Mouse (Mus musculus): ENCODE data around the gene Rfc5. TPM values are rescaled to one million over a fixed set of nuclear protein-coding genes. Genes with fewer than 3 reads are reported as not detected.
"Not testable (repeated sequence)": the region's sequence is repeated elsewhere in the genome, so short reads cannot be mapped to it uniquely, and the experiment has no call there.

Rfc5 gene
- polyA plus RNA-seq, 1 experiment from 2014 or later, result 24.8 TPM

DNA sequence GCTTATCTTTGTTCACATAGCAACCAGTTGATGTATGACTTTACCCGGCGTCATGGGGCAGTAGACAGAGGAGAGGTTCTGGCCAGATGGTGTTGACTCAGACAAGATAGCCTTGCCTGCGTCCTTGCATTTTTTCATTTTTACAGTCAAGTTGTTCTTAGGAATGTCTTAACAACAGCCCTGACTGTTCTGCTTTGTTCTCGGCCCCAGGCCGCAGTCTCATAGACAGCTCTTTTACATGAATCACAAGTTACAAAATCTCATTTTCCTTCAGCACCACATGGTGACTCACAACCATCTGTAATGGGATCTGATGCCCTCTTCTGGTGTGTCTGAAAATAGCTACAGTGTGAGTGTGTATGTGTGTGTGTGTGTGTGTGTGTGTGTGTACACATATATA, 44.4 kb downstream of the Rfc5 start:
- H3K27ac ChIP-seq (replicated peaks); H3K4me1 ChIP-seq; ATAC-seq (ENCODE audit: low FRiP score); H3K27me3 ChIP-seq (replicated peaks); H3K9ac ChIP-seq (replicated peaks); H3K9me3 ChIP-seq (replicated peaks); H3K4me2 ChIP-seq; H3K36me3 ChIP-seq; H3K4me3 ChIP-seq (replicated peaks): not testable (repeated sequence)
- 85% methylated on average over 5 of the region's 5 CpGs for WGBS

GRCm38 (mm10) chr5:117341896-117342295, 47.0 kb downstream of the Rfc5 start:
- Histone ChIP-seq H3K27ac (replicated peaks) (no peak overlapping the region), H3K4me1 (no peaks in the 10 kb centered on the region), H3K9ac (replicated peaks) (no peak overlapping the region), H3K36me3 (no peaks in the 10 kb centered on the region; the same call in 1 of the 2 replicates), H3K9me3 (replicated peaks) (no peaks in the 10 kb centered on the region), H3K4me3 (replicated peaks) (no peak overlapping the region), H3K27me3 (replicated peaks) (no peaks in the 10 kb centered on the region), H3K4me2 (no peak overlapping the region)
- WGBS, result 80% methylated on average over 6 of the region's 6 CpGs
- ATAC-seq (ENCODE audit: low FRiP score), result no peak

DNA sequence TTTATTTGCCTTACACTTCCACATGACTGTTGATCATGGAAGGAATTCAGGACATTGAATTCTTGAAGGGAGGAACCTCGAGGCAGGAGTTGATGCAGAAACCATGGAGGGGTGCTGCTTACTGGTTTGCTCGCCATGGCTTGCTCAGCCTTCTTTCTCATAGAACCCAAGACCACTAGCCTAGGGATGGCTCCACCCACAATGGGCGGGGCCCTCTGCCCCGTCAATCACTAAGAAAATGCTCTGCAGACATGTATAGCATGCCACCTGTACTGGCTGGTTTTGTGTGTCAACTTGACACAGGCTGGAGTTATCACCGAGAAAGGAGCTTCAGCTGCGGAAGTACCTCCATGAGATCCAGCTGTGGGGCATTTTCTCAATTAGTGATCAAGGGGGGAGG, 48.8 kb downstream of the Rfc5 start:
- ATAC-seq (ENCODE audit: low FRiP score), result no peak
- WGBS, result 84% methylated on average over 6 of the region's 6 CpGs
- H3K9ac ChIP-seq (replicated peaks), result no peak overlapping the region
- H3K27ac ChIP-seq (replicated peaks), result no peak overlapping the region
- no peaks in the 10 kb centered on the region; the same call in 1 of the 2 replicates for H3K36me3 ChIP-seq
- H3K9me3 ChIP-seq (replicated peaks), result no peaks in the 10 kb centered on the region
- no peak overlapping the region for H3K4me2 ChIP-seq
- H3K4me1 ChIP-seq, result no peaks in the 10 kb centered on the region
- H3K27me3 ChIP-seq (replicated peaks), result no peaks in the 10 kb centered on the region
- H3K4me3 ChIP-seq (replicated peaks), result no peak overlapping the region

DNA sequence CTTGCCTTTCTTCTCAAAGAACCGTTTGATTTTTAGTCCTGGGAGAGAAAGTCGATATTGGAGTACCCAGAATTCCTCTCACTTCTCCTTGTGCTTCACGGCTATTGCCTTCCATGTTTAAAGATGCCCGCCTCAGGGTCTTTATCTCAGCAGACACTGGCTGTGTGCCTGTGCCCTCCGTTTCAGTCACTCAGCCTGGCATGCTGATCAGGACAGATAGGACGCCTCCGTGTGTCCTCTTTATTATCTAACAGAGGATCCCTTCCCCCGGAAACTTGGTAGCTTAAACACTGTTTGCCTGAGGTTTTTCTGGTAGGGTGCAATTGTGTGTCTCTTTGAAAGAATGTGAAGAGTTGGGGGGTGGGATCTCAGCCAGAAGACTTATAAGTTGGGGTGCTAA, 50.3 kb downstream of the Rfc5 start:
- no peak overlapping the region for H3K4me3 ChIP-seq (replicated peaks)
- H3K9ac ChIP-seq (replicated peaks), result no peak overlapping the region
- no peaks in the 10 kb centered on the region; the same call in 1 of the 2 replicates for H3K36me3 ChIP-seq
- ATAC-seq (ENCODE audit: low FRiP score), result no peak
- H3K9me3 ChIP-seq (replicated peaks), result no peaks in the 10 kb centered on the region
- H3K4me1 ChIP-seq, result no peaks in the 10 kb centered on the region
- WGBS, result 85% methylated on average over 8 of the region's 8 CpGs
- no peak overlapping the region for H3K27ac ChIP-seq (replicated peaks)
- no peaks in the 10 kb centered on the region for H3K27me3 ChIP-seq (replicated peaks)
- H3K4me2 ChIP-seq, result no peak overlapping the region

DNA sequence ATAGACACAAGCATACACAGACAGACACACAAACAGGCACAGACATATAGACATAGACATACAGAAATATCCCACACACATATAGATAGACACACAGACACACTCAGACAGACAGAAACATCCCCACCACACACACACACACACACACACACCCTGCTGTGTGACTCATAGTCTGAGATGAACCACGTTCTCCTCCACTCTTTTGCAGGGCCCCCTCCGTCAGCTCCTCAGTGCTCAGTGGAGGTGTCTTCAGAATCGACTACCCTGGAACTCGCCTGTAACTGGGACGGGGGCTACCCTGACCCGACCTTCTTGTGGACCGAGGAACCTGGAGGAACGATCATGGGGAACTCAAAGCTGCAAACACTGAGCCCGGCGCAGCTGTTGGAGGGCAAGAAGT, 50.8 kb downstream of the Rfc5 start:
- ATAC-seq (ENCODE audit: low FRiP score), result no peak
- WGBS, result 92% methylated on average over 10 of the region's 10 CpGs
- Histone ChIP-seq H3K4me2 (no peak overlapping the region), H3K9me3 (replicated peaks) (no peaks in the 10 kb centered on the region), H3K27ac (replicated peaks) (no peak overlapping the region), H3K4me1 (no peaks in the 10 kb centered on the region), H3K4me3 (replicated peaks) (no peak overlapping the region), H3K36me3 (no peaks in the 10 kb centered on the region; the same call in 1 of the 2 replicates), H3K27me3 (replicated peaks) (no peaks in the 10 kb centered on the region), H3K9ac (replicated peaks) (no peak overlapping the region)

DNA sequence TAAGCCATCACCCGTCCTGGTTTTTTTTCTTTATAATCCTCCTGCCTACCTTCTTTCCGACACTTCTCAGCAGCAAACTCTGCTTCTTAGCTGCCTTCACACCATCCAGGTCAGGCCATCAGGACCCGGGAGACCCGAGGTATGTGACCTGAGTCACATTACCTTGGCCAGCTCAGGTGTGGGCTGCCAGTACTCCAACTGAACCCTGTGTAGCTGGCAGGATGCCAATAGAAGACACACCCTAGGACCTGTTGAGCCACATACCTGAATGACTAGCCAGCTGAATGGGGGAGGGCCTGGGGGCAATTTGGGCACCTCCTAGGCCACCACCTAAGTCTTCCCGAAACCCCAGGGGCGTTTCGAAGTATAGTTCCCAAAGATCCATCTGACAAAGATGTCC, 58.4 kb downstream of the Rfc5 start:
- H3K27me3 ChIP-seq (replicated peaks), result no peaks in the 10 kb centered on the region
- 92% methylated on average over 7 of the region's 7 CpGs for WGBS
- no peaks in the 10 kb centered on the region for H3K4me1 ChIP-seq
- H3K4me3 ChIP-seq (replicated peaks), result no peak overlapping the region
- no peak overlapping the region for H3K27ac ChIP-seq (replicated peaks)
- H3K9me3 ChIP-seq (replicated peaks), result no peaks in the 10 kb centered on the region
- no peak overlapping the region for H3K9ac ChIP-seq (replicated peaks)
- no peaks in the 10 kb centered on the region for H3K36me3 ChIP-seq
- ATAC-seq (ENCODE audit: low FRiP score), result no peak
- H3K4me2 ChIP-seq, result no peak overlapping the region

Other genes starting within 250 kb of the Rfc5 start
- 1,021 and 1,056 TPM in 2 replicates for gene Pebp1, start 101.4 kb downstream of the Rfc5 start, polyA plus RNA-seq (2015; fragmentation: Nextera tagmentation; extraction: Ambion mirVana)
- 1.8 and 2.5 TPM in 2 replicates for gene Vsig10, start 70.0 kb downstream of the Rfc5 start, polyA plus RNA-seq (2015; fragmentation: Nextera tagmentation; extraction: Ambion mirVana)
- 255 and 299 TPM in 2 replicates for gene Wsb2, start 31.7 kb downstream of the Rfc5 start, polyA plus RNA-seq (2015; fragmentation: Nextera tagmentation; extraction: Ambion mirVana)
- 6.4 and 7.4 TPM in 2 replicates for gene Ksr2, start 25.0 kb upstream of the Rfc5 start, polyA plus RNA-seq (2015; fragmentation: Nextera tagmentation; extraction: Ambion mirVana)